27 mouse cellular contexts compared by ENCODE assay signal in the genomic region with DNA sequence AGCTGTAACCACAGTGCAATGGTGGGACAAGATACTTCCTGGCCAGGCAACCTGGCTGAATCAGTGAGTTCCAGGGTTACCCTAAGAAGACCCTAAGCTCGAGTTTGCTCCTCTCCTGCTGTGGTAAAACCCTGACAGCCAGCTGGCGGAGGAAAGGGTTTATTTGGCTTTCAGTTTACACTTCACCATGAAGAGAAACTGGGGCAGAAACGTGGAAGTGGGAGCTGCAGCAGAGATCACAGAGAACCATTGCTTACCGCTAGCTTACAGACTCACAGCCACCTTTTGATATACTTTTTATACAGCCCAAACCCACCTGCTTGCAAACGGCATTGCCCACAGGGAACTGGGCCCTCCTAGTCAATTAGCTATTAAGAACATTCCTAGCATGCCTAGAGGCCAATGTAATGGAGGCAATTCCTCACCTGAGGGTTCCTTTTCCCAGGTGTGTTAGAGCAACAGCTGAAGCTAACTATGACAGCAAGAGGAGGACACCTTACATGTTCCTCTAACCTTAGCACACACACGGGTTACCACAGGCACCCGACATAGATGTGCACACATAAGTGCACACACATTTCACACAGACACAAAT. TPM values are rescaled to one million over a fixed set of nuclear protein-coding genes. Genes with fewer than 3 reads are reported as not detected.
DNase-seq lines count a peak whose midpoint lies in the region; ATAC-seq and TF ChIP-seq lines count a peak whose summit lies in the region.
"Had no signal": no experiment of that assay in that cellular context is flagged by ENCODE, and none has a peak within 500 bp of the region (broad histone marks: within the 10 kb centered on the region; RNA-seq: fewer than 3 reads in every experiment).

No protein-coding gene starts in this region.

- no peak for TF ChIP-seq POLR2A in kidney, adult 2 months (IDR thresholded peaks at IDR 0.05; ENCODE audit: low read depth, low read length)

- H3K9ac ChIP-seq in lung, postnatal 0 days (replicated peaks; ENCODE audit: low read depth): no peak overlapping the region
- H3K9ac ChIP-seq in liver, embryonic 11.5 days (ENCODE audit: low read depth, low read length): no peak overlapping the region
- H3K9ac ChIP-seq: embryonic facial prominence, embryonic 12.5 days; forebrain, embryonic 13.5 days; hindbrain, embryonic 14.5 days; midbrain, embryonic 13.5 days had no signal

- no peaks in the 10 kb centered on the region for H3K9me3 ChIP-seq in lung, postnatal 0 days (ENCODE audit: low read length)
- no peaks in the 10 kb centered on the region for H3K9me3 ChIP-seq in liver, embryonic 11.5 days (ENCODE audit: control insufficient read depth, low read length)
- H3K9me3 ChIP-seq: embryonic facial prominence, embryonic 12.5 days; forebrain, embryonic 13.5 days; limb, embryonic 10.5 days; midbrain, embryonic 13.5 days had no signal

- TF ChIP-seq CTCF in kidney, adult 2 months (conservative IDR thresholded peaks at IDR 0.05; ENCODE audit: insufficient read depth, insufficient read length, low read depth, low read length): no peak
- no peak for TF ChIP-seq CTCF in lung, postnatal 0 days (IDR thresholded peaks at IDR 0.05)

- 50% methylated on average over 7 of the region's 7 CpGs for WGBS in kidney, adult 2 months
- WGBS in lung, postnatal 0 days: 45% methylated on average over 7 of the region's 7 CpGs
- WGBS in liver, embryonic 11.5 days: 65% methylated on average over 7 of the region's 7 CpGs

- no peaks in the 10 kb centered on the region for H3K36me3 ChIP-seq in kidney, adult 2 months (ENCODE audit: control insufficient read depth, insufficient read depth, low read length)
- H3K36me3 ChIP-seq in lung, postnatal 0 days (ENCODE audit: insufficient read depth, low read length): no peaks in the 10 kb centered on the region
- no peaks in the 10 kb centered on the region for H3K36me3 ChIP-seq in liver, embryonic 11.5 days (ENCODE audit: control insufficient read depth, insufficient read depth, low read length)
- H3K36me3 ChIP-seq: embryonic facial prominence, embryonic 12.5 days; limb, embryonic 10.5 days; midbrain, embryonic 13.5 days had no signal

- no peak overlapping the region for H3K4me2 ChIP-seq in lung, postnatal 0 days (replicated peaks; ENCODE audit: low read depth, low read length)
- H3K4me2 ChIP-seq in liver, embryonic 11.5 days: no peak overlapping the region
- H3K4me2 ChIP-seq: embryonic facial prominence, embryonic 12.5 days; forebrain, embryonic 13.5 days; hindbrain, embryonic 14.5 days; midbrain, embryonic 13.5 days had no signal

- peak; percentile 55; the same call in 1 of the 2 replicates for TF ChIP-seq EP300 in lung, postnatal 0 days (IDR thresholded peaks at IDR 0.05)

- no peaks in the 10 kb centered on the region for H3K4me1 ChIP-seq in kidney, adult 2 months (ENCODE audit: control insufficient read depth, insufficient read depth, low read length)
- H3K4me1 ChIP-seq in lung, postnatal 0 days (ENCODE audit: insufficient read depth, low read depth, low read length): no peaks in the 10 kb centered on the region
- H3K4me1 ChIP-seq in liver, embryonic 11.5 days (replicated peaks; ENCODE audit: control insufficient read depth, insufficient read depth, low read length): no peaks in the 10 kb centered on the region
- H3K4me1 ChIP-seq: embryonic facial prominence, embryonic 12.5 days; limb, embryonic 10.5 days; midbrain, embryonic 13.5 days had no signal

- peak; percentile 7 for DNase-seq in kidney, adult 2 months
- no peak for DNase-seq in kidney, postnatal 4 days
- DNase-seq in lung, postnatal 0 days (ENCODE audit: low spot score): peak; percentile 58
- DNase-seq in lung, postnatal 14 days: no peak
- DNase-seq in thymus, postnatal 0 days (ENCODE audit: low spot score): peak; percentile 84
- DNase-seq in liver, embryonic 11.5 days (ENCODE audit: low spot score): no peak
- no peak for DNase-seq in urinary bladder, adult 2 months (ENCODE audit: low spot score)
- DNase-seq: cerebellum, adult 11 months; cerebellum, postnatal 14 days; gastrocnemius, postnatal 36 days; heart, postnatal 4 days; kidney, adult 18-20 months; kidney, postnatal 36 days; layer of hippocampus, adult 9-11 months; liver; right cerebral cortex, postnatal 14 days had no signal

- no peak overlapping the region for H3K4me3 ChIP-seq in kidney, adult 2 months (ENCODE audit: insufficient read depth, low read depth, low read length)
- H3K4me3 ChIP-seq in lung, postnatal 0 days (ENCODE audit: low read depth, low read length): no peak overlapping the region
- H3K4me3 ChIP-seq in liver, embryonic 11.5 days (ENCODE audit: low read depth, low read length): no peak overlapping the region
- H3K4me3 ChIP-seq: embryonic facial prominence, embryonic 12.5 days; erythroblast, embryonic 14.5 days; forebrain, embryonic 13.5 days; left cerebral cortex, adult 2 months; limb, embryonic 10.5 days; megakaryocyte, embryonic 14.5 days; midbrain, embryonic 13.5 days had no signal

- no peaks in the 10 kb centered on the region for H3K27me3 ChIP-seq in kidney, adult 2 months (replicated peaks; ENCODE audit: control insufficient read depth, insufficient read depth, low read length)
- H3K27me3 ChIP-seq in lung, postnatal 0 days (replicated peaks; ENCODE audit: insufficient read depth, low read length): no peaks in the 10 kb centered on the region
- no peaks in the 10 kb centered on the region for H3K27me3 ChIP-seq in liver, embryonic 11.5 days (replicated peaks; ENCODE audit: control insufficient read depth, insufficient read depth, low read length)
- H3K27me3 ChIP-seq: embryonic facial prominence, embryonic 12.5 days; forebrain, embryonic 13.5 days; megakaryocyte, embryonic 14.5 days; midbrain, embryonic 13.5 days had no signal

- no peak overlapping the region for H3K27ac ChIP-seq in kidney, adult 2 months (ENCODE audit: insufficient read depth, low read depth, low read length)
- H3K27ac ChIP-seq in lung, postnatal 0 days (ENCODE audit: low read length): no peak overlapping the region
- no peak overlapping the region for H3K27ac ChIP-seq in liver, embryonic 11.5 days (ENCODE audit: low read depth, low read length)
- H3K27ac ChIP-seq: embryonic facial prominence, embryonic 12.5 days; forebrain, embryonic 13.5 days; hindbrain, embryonic 14.5 days; left cerebral cortex, adult 2 months; limb, embryonic 10.5 days; midbrain, embryonic 13.5 days; stomach, postnatal 0 days had no signal

- ATAC-seq in lung, postnatal 0 days: peak; percentile 59
- ATAC-seq in liver, embryonic 11.5 days (replicated peaks; ENCODE audit: low FRiP score): no peak
- ATAC-seq: forebrain, embryonic 13.5 days; inflammation-experienced regulatory T-cells, adult 6 months; midbrain, embryonic 13.5 days had no signal

RNA-seq across cellular contexts. Expression of gene Cfap54, which starts 16.9 kb away (rescaled TPM):
- 0.39 and 0.48 TPM in 2 replicates for polyA plus RNA-seq in kidney, adult 2 months (2012; rRNA removed)
- polyA plus RNA-seq in lung, postnatal 0 days (2015; fragmentation: Nextera tagmentation; extraction: Ambion mirVana): 5.4 and 6.2 TPM in 2 replicates
- polyA plus RNA-seq in thymus, postnatal 0 days (2015; fragmentation: Nextera tagmentation; extraction: Ambion mirVana): 0.30 and 0.68 TPM in 2 replicates
- 0.11 and 0.12 TPM in 2 replicates for polyA plus RNA-seq in liver, embryonic 11.5 days (2014; fragmentation: Nextera tagmentation; extraction: Ambion mirVana)
- 0.01 and 0.18 TPM in 2 replicates for polyA plus RNA-seq in urinary bladder, adult 2 months (2012; rRNA removed)
- polyA plus RNA-seq: liver, embryonic 16.5 days; stomach, postnatal 0 days had no signal

Comparison
In these comparisons a context has a peak if more than half of its experiments do, and no peak if none do; other contexts are left out.
1. DNase-seq: peak in kidney, adult 2 months (single experiment), lung, postnatal 0 days (single experiment) and thymus, postnatal 0 days (single experiment); none in kidney, postnatal 4 days (0 of 2), lung, postnatal 14 days (single experiment), liver, embryonic 11.5 days (single experiment) and urinary bladder, adult 2 months (single experiment).